Mouse (Mus musculus) left cerebral cortex, adult 8-10 months (tissue): ENCODE measurements around the gene Hemk1. TPM values are rescaled to one million over a fixed set of nuclear protein-coding genes. Genes with fewer than 3 reads are reported as not detected.

ENCODE experiments used
- DNase-seq, 2 experiments: peaks; one replicate each; pipeline ENCODE4 v3.0.0; 2022; ENCODE audit warnings: low spot score in 2 of 2
- total RNA-seq, 4 experiments: library from RNA; stranded (reverse); gene quantifications; 2 replicates each; pipeline ENCODE4 v1.2.4; 2022

Hemk1 gene
- total RNA-seq = 10 to 100 TPM; 14.9 to 20.6 (median 18.7) TPM

DNA sequence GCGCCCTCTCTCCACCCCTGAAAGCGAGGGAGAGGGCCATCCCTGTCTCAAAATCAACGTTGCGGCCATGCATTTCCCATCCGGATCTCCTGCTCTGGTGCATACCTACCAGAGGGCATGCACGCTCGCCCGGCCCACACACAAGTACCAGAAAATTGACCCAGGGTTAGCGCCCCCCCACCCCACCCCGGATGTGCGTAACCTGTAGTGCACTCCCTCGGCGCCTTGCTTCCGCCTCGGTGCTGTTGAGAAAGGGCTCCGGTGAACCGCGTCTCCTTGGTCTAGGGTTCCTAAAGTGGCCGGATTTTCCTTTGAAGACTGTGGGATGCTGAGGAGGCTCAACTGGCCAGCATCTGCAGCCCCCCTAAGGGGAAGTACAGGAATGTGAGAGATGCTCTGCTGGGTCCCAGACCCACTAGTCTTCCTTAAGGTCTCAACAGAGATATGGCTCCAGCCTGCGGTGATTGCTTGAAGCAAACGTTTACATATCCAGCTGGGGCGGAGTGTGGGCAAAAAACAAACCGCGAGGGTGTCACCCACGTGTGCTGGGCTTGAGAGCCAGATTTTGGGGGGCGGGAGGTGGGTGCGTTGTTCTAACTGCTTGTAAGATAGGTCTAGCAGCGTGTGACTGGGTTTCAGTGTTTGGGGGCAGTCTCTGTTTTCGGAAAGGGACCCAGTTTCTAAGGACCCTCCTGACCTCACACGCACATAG is at the start of gene Hemk1:
Gene Hemk1, minus strand, starts transcription at position 179 of the 712 bp plus-strand sequence.
- peak; percentile 63 to 71 for DNase-seq

DNA sequence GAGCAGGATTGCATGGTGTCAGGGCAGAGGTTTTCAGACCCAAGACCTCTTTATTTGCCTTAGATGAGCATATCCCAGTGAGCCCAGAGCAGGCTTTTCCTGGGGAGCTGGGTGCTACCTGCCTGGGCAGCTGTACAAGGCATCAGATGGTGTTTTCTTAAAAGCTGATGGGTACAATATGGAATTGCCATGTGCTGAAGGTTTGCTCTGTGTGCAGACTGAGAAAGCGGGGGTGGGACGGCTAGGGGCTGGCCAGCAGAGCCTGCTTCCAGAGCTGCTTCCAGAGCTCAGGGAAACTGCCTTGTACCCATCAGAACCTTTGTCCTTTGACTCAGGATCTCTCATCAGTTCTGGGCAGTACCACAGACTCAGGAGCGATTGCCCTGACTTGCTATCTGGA is 49.6 kb upstream of the Hemk1 start:
- DNase-seq = no peak

DNA sequence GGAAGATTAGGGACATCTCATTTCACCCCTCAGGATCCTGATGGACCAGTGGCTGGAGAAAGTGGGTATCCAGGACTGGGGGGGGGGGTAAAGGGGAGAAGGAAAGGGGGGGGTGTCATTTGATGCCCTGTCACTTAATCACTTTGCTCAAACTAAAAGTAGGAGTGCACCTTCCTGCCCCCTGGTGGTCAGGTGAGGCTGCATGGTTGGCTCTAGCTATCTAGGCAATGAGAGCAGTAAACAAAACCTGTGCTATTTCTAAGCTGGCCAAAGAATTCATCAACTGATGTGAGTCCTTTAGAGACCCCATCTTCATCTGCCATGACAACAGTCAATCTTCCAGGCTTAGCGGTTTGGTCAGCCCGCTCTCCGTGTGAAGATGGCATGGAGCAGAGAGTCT is 48.6 kb upstream of the Hemk1 start:
- no peak for DNase-seq

DNA sequence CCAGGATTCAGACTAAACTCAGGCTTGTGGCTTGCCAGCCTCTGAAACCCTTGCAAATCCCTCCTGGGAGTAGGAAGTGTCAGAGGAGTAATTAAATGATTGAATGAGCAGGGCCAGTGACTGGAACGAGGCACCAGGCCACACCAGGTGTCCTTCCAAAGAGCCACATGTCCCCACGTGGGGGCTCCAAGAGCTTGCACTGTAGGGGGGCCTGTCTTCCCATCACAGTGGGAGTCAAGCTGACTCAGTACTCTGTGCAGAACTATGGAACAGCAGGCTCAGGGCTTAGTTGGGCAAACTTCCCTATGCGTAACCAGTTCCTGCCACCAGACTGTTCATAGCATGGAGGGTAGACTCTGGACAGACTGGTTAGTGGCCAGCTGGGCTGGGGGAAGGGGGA is 46.2 kb upstream of the Hemk1 start:
- no peak for DNase-seq

DNA sequence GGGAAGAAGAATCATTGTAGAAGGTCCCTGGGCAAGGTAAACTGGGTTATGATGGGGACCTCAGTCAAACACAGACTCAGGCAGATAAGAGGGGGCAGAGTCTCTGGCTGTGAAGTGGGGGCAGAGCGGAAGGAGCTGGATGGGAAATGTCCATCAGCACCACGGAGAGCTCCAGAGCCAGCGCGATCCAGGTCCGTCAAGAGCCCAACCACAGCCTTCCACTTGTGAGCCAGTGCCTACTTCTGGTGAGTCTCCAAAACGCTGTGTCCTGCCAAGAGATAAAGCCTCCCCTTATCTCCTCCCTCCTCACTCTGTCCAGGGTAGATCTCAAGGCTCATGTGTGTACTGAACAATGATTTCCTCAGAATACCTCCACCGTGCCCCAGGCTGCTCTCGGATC is 43.6 kb upstream of the Hemk1 start:
- no peak for DNase-seq

DNA sequence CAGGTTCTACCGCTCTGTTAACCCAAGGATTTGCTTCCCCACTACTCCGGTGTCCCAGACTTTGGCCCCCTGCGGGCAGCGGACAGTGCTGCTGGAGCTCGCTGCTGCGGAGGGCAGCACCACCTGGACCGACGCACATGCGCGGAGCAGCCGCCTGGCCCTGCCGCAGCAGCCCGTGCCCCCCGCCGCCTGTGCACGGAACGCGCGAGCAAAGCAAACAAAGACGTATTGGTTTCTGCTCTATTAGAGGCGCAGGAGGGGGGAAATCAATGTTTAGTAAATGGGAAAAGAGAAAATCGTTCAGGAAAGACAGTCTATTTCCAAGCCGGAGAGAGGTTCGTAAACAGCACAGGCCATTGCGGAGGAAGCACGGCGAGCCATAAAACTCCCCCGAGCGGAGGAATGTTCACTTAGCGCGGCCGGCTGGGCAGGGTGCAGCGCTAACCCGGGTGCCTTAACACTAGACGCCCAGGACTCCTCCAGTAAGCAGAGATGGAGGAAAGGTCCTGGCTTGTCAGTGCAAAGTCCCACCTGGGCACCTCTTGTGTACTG is 39.9 kb upstream of the Hemk1 start:
- DNase-seq = no peak

DNA sequence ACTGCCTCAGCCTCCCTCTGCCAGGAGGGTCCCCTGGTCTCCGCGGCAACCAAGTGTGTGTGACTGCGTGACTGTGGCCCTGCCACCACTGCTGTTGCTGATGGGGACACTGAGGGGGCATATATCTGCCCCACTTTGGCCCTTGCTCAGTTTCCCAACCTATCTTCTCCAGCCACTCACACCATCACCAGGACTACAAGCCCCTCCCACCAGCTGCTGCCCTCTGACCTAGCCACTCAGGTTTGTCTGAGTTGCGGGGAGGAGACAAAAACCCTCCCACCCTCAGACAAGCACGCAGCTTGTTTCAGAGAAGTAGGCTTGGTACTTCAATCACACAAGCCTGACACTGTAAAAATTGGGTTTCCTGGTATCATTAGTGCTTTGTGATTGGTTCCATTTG is 37.3 kb upstream of the Hemk1 start:
- DNase-seq = no peak

DNA sequence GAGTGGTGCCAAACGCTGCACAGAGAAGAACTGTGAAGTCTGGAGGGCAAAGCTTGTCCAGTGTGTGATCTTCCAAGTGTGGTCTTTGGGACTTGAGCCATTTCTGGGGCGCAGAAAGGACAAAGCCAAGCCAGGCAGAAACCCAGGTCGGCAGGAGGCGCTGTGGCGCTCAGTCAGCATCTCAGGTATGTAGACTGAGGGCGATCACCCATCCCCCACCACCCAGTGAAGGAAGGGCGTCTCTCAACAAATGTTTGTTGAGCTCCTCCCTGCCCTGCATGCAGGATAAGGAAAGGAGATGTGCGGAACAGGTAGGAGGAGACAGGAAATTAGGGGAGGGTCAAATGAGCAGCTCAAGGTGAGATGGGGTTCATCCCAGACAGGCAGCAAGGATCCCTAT is 36.5 kb upstream of the Hemk1 start:
- DNase-seq = no peak

DNA sequence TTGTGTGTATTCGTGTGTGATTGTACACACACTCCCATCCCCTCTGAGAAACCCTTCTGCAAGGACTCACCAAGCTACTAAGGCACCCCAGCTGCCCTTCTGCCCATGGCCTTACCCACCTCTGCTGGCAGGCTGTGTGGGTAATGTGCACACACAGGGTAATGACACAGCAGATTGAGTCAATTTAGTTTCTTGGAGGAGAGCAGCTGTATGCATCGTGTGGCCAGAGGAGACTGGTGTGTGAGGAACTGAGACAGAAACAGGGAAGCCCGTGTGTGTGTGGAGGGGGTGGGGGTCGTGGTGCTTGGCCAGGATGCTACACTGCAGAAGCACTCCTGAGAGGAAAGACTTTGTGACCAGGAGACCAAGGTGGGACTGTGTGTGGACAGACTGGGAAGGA is 34.3 kb upstream of the Hemk1 start:
- no peak for DNase-seq

DNA sequence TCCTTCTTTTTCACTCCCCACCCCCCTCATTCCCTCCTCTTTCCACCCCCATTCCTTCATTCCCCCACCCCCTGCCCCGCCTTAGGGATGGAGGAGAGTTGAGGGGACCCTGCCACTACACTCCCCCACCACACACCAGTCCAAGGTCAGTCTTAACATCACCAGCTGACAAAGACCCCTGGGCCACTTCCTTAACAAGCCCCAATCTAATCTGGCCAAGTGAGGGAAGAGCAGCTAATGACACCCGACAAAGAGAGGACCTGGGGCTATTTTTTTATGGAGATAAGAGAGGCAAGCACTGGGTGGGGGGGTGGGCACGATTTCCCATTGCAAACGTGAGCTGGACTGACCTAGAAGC is 31.9 kb upstream of the Hemk1 start:
- no peak for DNase-seq

DNA sequence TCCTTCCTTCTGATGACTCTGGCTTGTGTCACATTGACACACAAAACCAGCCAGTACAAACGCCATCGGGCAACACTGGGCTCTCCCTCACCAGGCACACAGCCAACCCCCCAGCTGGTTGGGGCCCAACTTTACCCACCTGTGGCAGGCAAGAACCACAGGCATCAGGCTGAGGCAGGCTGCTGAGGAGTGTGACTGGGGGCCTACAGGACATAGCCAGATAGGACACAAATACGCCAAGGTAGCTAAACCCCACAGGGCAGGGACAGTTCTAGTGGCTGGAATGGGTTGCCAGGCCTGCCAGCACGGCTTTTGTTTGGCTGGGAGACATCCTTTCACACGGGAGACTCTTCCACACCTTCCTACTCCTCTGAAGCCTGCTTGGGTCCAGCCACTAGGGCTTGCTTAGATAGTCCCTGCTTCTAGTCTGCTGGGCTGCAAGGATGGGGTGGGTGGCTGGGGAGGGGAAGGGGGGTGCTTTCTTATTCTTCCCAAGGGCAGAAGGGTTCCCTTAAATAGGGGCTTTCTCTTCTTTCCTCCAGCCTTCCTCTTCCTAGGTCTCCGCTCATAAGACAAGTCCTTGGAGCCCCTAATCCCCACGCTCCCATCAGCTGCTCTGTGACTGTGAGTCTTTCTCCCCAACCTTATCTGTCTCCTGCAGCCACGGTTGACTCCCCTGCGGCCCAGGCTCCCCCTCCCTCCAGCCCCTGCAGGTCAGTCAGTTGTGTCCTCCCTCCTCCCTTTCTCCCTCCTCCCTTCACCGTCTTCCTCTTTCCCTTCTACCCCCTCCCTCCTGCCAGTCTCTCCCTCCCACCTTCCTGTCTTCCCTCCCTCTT is 31.3 kb upstream of the Hemk1 start:
- no peak for DNase-seq

DNA sequence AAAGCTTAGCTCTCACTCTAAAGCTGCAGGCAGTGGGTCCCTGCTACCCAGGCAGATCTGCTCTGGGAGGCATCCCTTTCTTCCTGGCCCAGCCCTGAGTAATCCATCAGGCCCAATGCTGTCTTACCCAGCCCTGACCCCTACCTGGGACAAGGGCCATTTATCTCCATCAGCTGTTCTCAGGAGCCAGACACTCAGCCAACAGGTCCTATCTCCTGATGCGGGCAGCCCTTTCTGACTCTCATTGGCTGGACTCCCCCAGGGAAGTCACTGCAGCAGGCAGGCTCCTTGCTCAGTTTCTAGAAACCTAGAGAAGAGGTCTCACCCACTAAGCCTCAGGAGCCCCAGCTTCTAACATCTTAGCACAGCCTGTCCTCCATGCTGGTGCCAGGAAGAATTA is 30.2 kb upstream of the Hemk1 start:
- DNase-seq = no peak

DNA sequence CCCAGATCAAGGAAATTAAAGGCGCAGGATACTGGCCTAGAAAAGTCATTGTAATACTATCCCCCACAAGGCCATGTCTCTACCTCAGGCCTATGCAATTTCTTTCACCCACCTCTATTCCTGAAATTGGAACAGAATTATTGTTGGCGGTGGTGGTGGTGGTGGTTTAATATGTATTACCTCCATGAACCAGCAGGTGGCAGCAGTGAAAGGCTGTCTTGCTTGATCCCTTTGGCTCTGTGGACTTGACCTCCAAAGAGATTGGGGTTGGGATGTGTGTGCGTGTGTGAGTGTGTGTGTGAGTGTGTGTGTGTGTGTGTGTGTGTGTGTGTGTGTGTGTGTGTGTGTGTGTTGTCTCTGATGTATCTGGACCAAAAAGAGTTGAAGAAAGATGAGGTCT is 28.5 kb upstream of the Hemk1 start:
- DNase-seq = peak in 1 of 2 experiments; percentile 17

DNA sequence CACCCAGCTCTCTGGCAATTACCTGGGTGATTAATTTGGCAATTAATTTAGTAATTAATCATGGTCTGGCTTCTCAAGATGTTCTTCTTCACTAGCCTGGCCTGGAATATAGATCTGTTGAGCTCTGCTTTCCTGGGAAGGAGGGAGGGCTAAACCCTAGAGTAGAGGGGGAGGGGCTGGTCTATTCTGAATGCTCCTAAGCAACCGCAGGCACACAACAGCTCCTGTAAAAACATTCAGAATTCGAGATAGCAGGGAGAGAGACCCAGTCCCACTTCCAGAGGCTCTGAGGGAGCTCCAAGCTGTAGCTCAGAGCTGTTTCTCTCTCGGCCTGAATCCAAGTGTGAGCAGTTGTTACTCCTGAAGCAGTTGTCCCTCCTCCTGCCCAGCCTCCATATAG is 22.8 kb upstream of the Hemk1 start:
- DNase-seq = no peak

DNA sequence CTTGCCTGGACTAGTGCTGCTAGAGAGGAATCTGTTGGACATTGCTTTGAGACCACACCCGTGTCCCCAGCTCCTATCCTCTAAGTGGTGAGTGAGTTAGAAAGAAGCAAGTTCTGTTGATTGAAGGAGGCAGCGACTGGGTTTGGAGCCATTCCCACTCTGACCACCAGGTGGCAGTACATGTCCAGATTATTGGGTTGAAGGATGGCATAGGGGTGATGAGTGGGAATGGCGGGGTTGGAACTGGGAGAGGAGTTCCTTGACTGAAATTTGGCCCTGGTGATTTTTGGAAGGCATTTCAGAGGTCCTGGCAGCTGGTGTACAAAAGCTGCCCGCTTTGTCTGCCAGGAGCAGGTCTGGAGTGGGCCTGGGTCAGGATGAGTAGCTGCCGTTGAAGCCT is 19.5 kb upstream of the Hemk1 start:
- peak in 1 of 2 experiments; percentile 83 for DNase-seq

DNA sequence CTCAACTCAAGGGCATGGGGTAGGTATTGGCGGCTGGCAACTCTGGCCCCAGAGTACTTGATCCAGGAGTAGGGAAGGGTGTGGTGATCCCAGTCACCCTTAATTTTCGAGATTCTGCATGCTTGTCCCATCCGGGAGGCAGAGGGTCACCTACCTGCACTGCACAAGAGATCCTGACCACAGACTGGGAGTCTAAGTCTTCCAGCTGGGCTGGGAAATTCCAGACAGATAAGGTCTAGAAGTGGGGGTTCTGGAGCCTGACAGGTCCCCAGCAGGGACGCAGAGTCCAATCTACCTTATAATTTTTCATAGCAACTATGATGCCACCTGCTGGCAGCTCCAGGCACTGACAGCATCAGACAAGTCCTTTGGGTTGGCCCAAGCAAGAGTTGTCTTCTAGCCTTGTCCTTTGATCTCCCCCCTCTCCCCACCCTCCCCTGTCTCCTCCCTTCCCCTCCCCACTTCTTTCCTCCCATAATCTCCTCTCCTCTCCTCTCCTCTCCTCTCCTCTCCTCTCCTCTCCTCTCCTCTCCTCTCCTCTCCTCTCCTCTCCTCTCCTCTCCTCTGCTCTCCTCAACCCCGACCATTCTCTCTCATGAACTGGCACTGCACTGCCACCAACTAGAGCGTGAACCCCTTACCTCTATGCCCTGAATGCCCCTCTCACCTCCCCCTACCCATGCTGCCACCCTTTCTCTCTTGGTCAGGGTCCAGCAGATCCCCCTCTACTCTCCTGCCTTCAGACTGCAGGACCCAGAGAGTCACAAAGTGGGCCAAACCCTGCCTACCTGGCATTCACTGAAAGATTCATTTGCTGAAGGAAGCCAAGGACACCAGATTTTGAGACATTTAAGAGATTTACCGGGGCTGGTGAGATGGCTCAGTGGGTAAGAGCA is 18.0 kb upstream of the Hemk1 start:
- DNase-seq = no peak

DNA sequence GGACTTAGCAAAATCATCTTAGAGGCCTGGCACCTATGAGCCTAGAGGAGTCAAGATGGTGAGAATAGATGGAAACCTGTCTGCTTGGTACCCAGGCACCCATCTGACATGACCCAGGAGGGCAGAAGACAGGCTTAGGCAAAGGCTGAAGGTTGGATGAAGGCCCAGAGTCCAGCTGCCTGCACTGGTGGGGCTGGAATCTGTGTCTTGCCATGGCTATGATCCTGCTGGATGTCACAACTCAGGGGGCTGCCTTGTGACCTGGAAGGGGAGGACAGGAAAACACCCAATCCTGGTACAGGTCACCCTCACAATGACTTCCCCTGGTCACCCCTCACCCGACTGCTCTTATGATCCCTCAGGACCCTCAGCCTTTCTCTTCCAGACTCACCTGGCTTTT is 16.7 kb upstream of the Hemk1 start:
- no peak for DNase-seq

DNA sequence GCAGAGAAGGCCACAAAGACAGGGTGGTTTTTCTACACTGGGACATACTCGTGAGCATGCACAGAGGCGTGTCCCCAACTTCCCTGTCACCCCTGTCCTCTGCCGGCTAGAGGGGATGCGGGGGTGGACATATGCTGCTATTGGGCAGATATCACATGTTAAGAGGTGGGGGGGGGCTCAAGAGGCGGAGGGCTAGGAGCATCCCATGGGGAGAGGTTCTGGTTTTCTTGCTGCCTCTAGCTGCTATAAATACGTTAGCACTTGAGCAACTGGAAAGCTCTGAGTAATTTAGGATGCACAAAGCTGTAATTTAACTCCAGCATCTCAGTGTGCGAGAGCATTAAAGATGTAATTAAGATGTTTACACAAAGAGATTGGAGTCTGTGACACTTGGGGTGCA is 11.2 kb upstream of the Hemk1 start:
- DNase-seq = no peak

DNA sequence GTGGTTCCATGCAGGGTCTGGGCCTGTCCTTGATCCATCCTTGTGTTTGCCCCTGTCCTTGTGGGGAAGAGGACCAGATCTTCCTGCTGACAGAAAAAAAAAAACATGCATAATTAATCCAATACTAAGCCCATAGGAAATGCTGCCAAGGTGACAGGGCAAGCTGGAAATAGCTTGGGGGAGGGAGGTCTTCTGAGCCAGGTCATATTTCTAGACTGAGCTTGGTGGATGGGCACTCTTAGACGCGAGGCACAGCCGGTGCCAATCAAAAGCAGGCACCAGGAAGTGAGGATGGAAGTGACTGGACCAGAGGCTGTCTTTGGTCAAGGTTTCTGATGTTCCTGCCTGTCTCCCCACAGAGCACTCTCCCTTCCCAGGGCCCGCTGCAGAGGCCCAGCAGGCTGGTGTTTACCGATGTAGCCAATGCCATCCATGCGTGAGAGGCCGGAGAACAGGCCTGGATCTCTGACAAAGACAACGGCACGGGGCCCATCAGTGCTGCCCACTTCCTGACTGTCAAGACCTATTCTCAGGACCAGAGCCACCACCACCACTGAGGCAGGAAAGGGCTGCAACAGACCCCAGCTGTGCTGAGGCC is 9.5 kb upstream of the Hemk1 start:
- DNase-seq = no peak

DNA sequence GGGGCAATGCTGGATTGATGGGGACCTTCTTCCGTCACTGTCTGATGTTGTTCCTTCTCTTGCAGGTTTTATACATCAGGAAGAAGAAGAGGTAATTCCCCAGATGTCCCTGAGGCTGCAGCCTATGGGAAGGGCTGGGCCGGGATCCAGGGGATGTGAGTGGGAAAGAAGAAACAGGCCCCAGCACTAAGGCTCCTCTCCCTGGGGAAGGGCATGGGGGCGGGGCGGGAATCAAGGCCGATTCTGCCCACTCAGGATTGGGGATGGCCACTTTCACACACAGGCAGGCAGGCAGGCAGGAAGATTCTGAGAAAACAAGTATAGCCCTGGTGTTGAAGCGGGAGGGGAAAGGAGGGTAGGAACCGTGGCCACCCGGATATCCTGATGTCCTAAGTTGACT is 7.9 kb upstream of the Hemk1 start:
- no peak for DNase-seq

DNA sequence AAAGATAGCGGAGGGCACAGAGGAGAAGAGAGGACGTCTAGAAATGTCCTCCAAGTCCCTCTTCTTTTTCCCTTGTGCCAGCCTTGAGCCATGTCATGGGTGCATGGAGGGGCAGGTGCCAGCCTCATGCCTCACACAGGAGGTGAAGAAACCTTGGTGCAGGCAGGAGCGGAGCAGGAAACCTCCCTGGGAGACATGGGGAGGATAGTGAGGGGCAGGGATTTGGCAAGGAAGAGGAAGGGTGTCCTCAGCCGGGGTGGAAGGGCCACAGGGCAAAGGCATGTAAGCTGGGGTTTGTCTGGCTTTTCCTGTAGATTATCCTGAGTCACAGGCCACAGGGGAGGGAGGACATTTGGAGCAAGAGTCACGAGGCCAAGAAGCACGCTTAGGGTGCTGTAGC is 5.9 kb upstream of the Hemk1 start:
- no peak for DNase-seq
